Mouse (Mus musculus) lung, postnatal 25 days (tissue): ENCODE measurements around the gene Rps29.

Source experiments
- DNase-seq: peaks from one replicate; pipeline ENCODE4 v3.0.0; 2022; ENCODE audit warnings: low spot score

Rps29 gene

DNA sequence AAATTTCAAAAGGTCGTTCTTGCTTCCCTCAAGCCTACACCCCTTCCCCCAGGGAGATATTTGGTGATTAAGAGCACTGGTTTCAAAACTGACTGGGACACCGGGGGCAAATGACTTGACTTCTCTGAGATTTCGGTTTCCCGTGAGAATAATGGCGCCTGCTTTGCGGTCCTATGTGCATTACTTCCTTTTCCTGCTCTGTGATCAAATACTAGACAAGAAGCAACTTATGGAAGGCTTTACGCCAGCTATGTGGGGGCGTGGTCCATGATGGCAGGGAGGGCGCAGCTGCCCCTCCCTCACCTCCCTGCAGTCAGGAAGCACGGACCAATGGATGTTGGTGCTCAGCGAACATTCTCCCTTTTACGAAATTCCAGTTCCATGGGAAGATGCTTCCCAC, 28.5 kb downstream of the Rps29 start:
- no peak for DNase-seq

DNA sequence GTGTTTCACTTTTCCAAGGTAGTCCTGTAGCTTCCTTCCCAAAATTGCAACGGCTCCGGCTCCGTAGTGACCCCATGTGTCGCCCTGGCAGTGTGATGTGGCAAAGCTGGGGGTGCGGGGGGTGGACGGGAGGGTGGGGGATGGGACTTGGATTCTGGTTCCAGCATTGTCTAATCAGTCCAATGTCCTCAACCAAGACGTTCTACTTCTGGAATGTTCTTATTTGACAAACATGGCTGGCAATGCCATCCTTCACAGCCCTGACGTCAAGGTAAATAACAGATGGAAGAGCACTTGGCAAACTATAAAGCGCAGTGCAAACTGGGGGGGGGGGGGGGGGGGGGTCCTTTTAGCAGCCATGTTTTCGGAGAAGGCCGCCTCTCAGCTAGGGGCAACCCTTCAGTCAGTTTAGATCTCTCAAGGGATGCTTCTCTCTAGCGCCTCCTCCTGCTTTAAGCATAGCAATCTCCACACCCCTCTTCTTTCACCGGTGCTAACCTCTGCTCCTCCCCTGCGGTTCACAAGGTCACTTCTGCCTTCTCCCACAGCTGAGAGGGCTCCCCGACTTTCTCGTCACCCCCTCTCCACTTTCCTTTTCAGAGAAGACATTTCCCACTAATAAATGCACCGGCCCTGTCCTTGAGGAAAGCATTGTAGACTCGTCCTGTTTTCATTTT, 29.2 kb downstream of the Rps29 start:
- no peak for DNase-seq

DNA sequence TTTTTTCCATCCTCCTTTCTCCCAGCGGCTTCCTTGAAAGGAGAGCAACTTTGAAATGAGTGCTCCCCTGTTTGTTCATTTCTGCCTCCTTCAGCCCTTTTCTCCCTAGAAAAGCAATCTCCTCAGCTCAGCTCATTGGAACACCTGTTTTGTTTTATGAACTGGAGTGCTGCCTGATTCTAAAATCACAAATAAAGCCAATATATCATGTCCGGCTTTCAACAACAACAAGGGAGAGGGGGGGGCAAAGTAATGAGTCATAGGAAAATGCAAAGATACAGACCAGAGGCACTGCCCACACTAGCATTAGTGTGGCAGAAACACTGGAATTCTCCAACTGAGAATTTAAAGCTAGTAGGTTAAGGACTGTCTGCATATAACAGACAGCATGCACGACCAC, 31.4 kb downstream of the Rps29 start:
- no peak for DNase-seq

DNA sequence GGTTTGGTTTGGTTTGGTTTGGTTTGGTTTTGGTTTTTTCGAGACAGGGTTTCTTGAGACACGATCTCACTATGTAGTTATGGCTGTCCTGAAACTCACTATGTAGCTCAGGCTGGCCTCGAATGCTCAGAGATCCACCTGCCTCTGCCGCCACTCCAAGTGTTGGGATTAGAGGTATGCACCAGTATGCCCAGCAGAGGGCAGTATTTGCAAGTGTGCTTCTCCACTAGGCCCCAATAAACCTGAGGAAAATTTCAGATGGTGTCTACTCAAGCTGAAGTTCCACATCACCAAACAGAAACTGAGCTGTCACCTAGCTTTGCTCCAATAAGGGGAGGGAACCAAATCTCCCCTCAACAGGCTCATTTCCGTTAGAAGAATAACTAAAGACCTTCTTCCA, 31.8 kb downstream of the Rps29 start:
- DNase-seq, result peak; percentile 2

DNA sequence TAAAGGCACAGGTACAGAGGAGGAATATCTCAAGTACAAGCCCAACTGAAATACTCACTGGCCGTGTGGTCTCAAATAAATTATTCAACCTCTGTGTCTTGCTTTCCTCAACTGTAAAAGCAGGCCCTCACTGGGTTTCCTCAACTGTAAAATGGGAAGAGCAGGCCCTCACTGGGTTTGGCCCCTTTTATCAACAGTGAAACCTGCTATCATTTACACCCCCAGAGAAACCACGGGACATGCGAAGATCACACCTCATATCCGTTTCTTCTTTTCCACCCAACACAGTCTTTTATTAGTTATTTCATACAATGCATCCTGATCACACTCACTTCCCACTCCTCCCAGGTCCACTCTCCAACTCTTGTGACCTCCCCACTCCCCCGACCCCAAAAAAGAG, 33.9 kb downstream of the Rps29 start:
- no peak for DNase-seq

DNA sequence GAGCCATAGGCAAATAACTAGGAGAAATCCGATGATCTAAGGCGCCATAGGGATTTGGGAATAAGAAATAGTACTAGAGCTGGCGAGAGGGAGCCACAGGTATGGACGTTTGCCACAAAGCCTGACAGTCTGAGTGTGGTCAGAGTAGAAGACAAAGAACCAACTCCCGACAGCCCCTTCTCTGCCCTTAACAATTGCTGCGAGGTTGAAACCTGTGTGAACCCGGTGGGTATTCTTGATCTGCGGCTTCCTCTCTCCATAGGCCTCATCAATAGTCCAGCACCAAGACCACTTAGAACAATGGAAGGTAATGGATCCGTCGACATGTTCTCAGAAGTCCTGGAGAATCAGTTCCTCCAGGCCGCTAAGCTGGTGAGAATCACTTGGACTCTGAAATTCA, 36.2 kb downstream of the Rps29 start:
- DNase-seq, result no peak

DNA sequence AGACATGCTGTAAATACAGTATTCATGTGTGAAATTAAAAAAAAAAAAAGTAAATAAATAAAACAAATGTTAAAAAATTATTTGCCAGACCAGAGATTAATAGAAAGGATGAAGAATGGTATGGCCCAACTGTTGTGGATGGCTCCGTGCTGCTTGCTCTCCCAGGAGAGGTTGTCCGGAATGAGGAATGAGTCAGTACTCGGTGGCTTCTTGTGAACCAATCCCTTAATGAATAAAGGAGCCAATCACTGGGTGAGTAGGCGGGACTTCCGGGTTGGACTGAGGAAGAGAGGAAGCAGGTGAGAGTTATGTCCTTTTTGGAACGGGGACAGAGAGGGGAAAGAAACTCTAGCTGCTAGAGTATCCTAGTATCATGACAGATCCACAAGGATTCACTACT, 39.1 kb downstream of the Rps29 start:
- no peak for DNase-seq
